Mouse (Mus musculus): ENCODE measurements around the gene Capn1. TPM values are rescaled to one million over a fixed set of nuclear protein-coding genes. Genes with fewer than 3 reads are reported as not detected.

Capn1 gene
- polyA plus RNA-seq, 1 experiment = not detected

GRCm38 (mm10) chr19:5965280-5965679, 50.4 kb downstream of the Capn1 start:
- no peak for TF ChIP-seq POLR2A (IDR thresholded peaks at IDR 0.05; ENCODE audit: insufficient read depth, low read depth, low read length)
- no peak for TF ChIP-seq CTCF (IDR thresholded peaks at IDR 0.05; ENCODE audit: insufficient read depth, low read depth, low read length)
- H3K27ac ChIP-seq (ENCODE audit: insufficient read depth, low read depth, low read length) = no peak overlapping the region
- H3K4me1 ChIP-seq (ENCODE audit: control insufficient read depth, insufficient read depth, low read length) = no peaks in the 10 kb centered on the region
- WGBS = 13% methylated on average over 4 of the region's 4 CpGs
- no peak overlapping the region for H3K4me3 ChIP-seq (ENCODE audit: insufficient read depth, low read depth, low read length)

DNA sequence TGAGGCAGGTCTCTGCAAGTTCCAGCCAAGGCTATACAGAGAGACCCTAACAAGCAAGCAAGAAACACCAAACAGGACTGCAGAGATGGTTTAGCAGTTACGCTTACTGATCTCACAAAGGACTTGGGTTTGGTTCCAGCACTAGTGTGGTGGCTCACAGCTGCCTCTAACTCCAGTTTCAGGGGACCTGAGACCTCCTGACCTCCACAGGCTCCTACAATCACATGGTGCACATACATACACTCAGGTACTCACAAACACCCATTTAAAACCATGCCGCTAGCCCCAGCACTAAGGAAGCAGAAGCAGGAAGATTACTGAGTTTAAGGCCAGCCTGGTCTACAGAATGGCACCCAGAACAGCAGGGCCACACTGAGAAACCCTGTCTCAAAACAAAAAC, 50.9 kb downstream of the Capn1 start:
- Histone ChIP-seq H3K4me3 (ENCODE audit: insufficient read depth, low read depth, low read length) (no peak overlapping the region), H3K27ac (ENCODE audit: insufficient read depth, low read depth, low read length) (no peak overlapping the region), H3K4me1 (ENCODE audit: control insufficient read depth, insufficient read depth, low read length) (no peaks in the 10 kb centered on the region)
- TF ChIP-seq POLR2A (IDR thresholded peaks at IDR 0.05; ENCODE audit: insufficient read depth, low read depth, low read length) = no peak
- TF ChIP-seq CTCF (IDR thresholded peaks at IDR 0.05; ENCODE audit: insufficient read depth, low read depth, low read length) = no peak
- WGBS = 87% methylated on average over 2 of the region's 2 CpGs

DNA sequence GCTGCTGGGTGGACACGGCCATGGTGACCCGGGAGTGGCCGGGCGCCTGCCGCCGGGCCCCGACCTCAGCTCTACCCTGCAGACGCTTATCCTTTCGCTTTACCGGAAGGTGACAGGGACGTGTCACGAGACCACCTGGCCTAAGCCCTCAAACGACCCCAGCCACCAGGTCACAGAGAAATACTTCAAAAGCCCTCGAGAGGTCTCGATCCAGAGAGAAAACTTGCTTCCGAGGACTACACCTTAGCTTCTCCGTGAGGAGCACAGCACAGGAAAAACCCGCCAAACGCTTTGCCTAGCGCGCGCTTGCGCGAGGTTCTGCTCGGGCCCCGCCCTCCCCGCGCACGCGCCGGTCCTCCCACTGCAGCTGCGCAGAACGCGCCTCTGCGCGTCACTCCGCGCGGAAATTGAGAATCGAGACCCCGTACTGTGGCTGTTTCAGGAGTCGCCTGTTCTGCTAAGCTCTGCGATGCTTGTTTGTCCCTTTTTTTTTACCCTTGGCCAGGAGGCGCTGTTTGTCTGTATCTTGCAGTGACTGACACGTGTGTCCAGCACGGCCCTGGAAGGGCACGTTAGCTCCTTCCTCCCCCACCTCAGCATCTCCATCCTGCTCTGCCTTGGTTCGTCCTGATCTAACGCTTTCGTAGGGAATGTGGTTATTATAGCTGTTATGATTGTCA, 51.7 kb downstream of the Capn1 start, which contains the start of gene Pola2:
Pola2 (minus strand) TSS at position 320 of the 680 bp plus-strand sequence.
- Histone ChIP-seq H3K4me1 (ENCODE audit: control insufficient read depth, insufficient read depth, low read length) (no peaks in the 10 kb centered on the region), H3K27ac (ENCODE audit: insufficient read depth, low read depth, low read length) (no peak within 1 kb of the TSS), H3K4me3 (ENCODE audit: insufficient read depth, low read depth, low read length) (peak within 1 kb of the TSS; percentile 50)
- peak; percentile 80 for TF ChIP-seq POLR2A (IDR thresholded peaks at IDR 0.05; ENCODE audit: insufficient read depth, low read depth, low read length)
- no peak for TF ChIP-seq CTCF (IDR thresholded peaks at IDR 0.05; ENCODE audit: insufficient read depth, low read depth, low read length)
- WGBS = under 1% methylated on average over 50 of the region's 50 CpGs

GRCm38 (mm10) chr19:5962651-5963050, 53.0 kb downstream of the Capn1 start:
- 24% methylated on average over 1 of the region's 1 CpGs for WGBS

GRCm38 (mm10) chr19:5957371-5957770, 58.3 kb downstream of the Capn1 start:
- Histone ChIP-seq H3K27ac (ENCODE audit: insufficient read depth, low read depth, low read length) (no peak overlapping the region), H3K4me1 (ENCODE audit: control insufficient read depth, insufficient read depth, low read length) (no peaks in the 10 kb centered on the region), H3K4me3 (ENCODE audit: insufficient read depth, low read depth, low read length) (no peak overlapping the region)
- WGBS = 91% methylated on average over 5 of the region's 5 CpGs
- no peak for TF ChIP-seq CTCF (IDR thresholded peaks at IDR 0.05; ENCODE audit: insufficient read depth, low read depth, low read length)
- TF ChIP-seq POLR2A (IDR thresholded peaks at IDR 0.05; ENCODE audit: insufficient read depth, low read depth, low read length) = no peak

More at GRCm38 (mm10) chr19:5962651-5963050, 53.0 kb downstream of the Capn1 start:
- H3K4me3 ChIP-seq (ENCODE audit: insufficient read depth, low read depth, low read length) = no peak overlapping the region
- H3K27ac ChIP-seq (ENCODE audit: insufficient read depth, low read depth, low read length) = no peak overlapping the region
- TF ChIP-seq CTCF (IDR thresholded peaks at IDR 0.05; ENCODE audit: insufficient read depth, low read depth, low read length) (no peak), POLR2A (IDR thresholded peaks at IDR 0.05; ENCODE audit: insufficient read depth, low read depth, low read length) (no peak)
- no peaks in the 10 kb centered on the region for H3K4me1 ChIP-seq (ENCODE audit: control insufficient read depth, insufficient read depth, low read length)

- no peaks in the 10 kb centered on the region for H3K4me1 ChIP-seq (ENCODE audit: control insufficient read depth, insufficient read depth, low read length)
- H3K27ac ChIP-seq (ENCODE audit: insufficient read depth, low read depth, low read length) = no peak overlapping the region
- WGBS = 6% methylated on average over 3 of the region's 3 CpGs
- TF ChIP-seq POLR2A (IDR thresholded peaks at IDR 0.05; ENCODE audit: insufficient read depth, low read depth, low read length) = no peak
- no peak for TF ChIP-seq CTCF (IDR thresholded peaks at IDR 0.05; ENCODE audit: insufficient read depth, low read depth, low read length)
- H3K4me3 ChIP-seq (ENCODE audit: insufficient read depth, low read depth, low read length) = no peak overlapping the region
Observed at GRCm38 (mm10) chr19:5956685-5957084, 59.0 kb downstream of the Capn1 start.

GRCm38 (mm10) chr19:5955704-5956670, 59.7 kb downstream of the Capn1 start:
- H3K4me3 ChIP-seq (ENCODE audit: insufficient read depth, low read depth, low read length) = no peak overlapping the region
- H3K4me1 ChIP-seq (ENCODE audit: control insufficient read depth, insufficient read depth, low read length) = no peaks in the 10 kb centered on the region
- 87% methylated on average over 28 of the region's 28 CpGs for WGBS
- TF ChIP-seq POLR2A (IDR thresholded peaks at IDR 0.05; ENCODE audit: insufficient read depth, low read depth, low read length) = no peak
- TF ChIP-seq CTCF (IDR thresholded peaks at IDR 0.05; ENCODE audit: insufficient read depth, low read depth, low read length) = no peak
- no peak overlapping the region for H3K27ac ChIP-seq (ENCODE audit: insufficient read depth, low read depth, low read length)

DNA sequence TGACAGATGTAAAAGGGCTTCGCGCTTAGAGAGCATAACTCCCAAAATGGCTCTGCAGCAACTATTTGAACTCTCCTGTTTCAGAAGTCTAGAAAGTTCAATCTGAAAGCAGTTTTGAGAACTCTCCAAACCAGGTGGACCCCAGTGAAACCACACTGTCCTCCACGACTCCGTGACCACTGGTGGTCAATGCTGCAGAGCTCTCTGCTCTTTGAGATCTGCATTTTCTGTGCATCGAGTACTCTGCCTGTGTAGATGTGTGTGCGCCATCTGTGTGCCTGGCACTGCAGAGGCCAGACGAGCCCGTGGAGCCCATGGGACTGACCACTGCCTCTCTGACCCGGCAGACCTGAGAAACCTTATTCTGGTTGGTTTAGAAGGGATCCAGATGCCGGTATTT, 60.8 kb downstream of the Capn1 start:
- Histone ChIP-seq H3K4me1 (ENCODE audit: control insufficient read depth, insufficient read depth, low read length) (no peaks in the 10 kb centered on the region), H3K4me3 (ENCODE audit: insufficient read depth, low read depth, low read length) (no peak overlapping the region), H3K27ac (ENCODE audit: insufficient read depth, low read depth, low read length) (no peak overlapping the region)
- 95% methylated on average over 10 of the region's 10 CpGs for WGBS
- TF ChIP-seq CTCF (IDR thresholded peaks at IDR 0.05; ENCODE audit: insufficient read depth, low read depth, low read length) (no peak), POLR2A (IDR thresholded peaks at IDR 0.05; ENCODE audit: insufficient read depth, low read depth, low read length) (no peak)
